Mouse (Mus musculus): ENCODE data around the gene Slc5a5. TPM values are rescaled to one million over a fixed set of nuclear protein-coding genes. Genes with fewer than 3 reads are reported as not detected.
"Not testable (repeated sequence)": the region's sequence is repeated elsewhere in the genome, so short reads cannot be mapped to it uniquely, and the experiment has no call there.

The Slc5a5 gene
- total RNA-seq, 2 experiments from 2014 or later = 0.07 TPM; not detected in 1

DNA sequence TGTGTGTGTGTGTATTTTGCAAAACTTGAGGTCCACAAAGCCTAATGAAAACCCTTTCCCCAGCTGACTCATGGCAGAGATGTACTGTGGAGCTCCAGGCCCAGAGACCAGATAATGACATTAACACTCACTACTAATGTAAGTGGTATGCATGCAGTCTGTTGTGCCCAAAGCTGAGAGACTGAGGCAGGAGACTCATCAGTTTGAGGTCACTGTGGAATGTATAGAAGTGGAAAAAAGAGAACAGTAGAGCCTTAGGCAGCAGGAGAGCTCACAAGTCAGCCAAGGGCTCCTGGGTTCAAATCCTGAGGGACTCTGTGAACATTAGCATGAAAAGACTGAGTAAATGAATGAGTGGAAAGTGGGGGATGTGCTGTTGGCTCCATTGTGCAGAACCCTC lies 11.0 kb upstream of the Slc5a5 start:
- no peak for DNase-seq
- intact Hi-C loops (cut with DNase I) = loop anchor here (10.0 kb wide), 1 partner anchor 301 kb away; no protein-coding TSS in a partner anchor

GRCm38 (mm10) chr8:70903112-70903511 lies 10.6 kb upstream of the Slc5a5 start:
- intact Hi-C loops (cut with DNase I) = loop anchor here (10.0 kb wide), 1 partner anchor 302 kb away; no protein-coding TSS in a partner anchor

DNA sequence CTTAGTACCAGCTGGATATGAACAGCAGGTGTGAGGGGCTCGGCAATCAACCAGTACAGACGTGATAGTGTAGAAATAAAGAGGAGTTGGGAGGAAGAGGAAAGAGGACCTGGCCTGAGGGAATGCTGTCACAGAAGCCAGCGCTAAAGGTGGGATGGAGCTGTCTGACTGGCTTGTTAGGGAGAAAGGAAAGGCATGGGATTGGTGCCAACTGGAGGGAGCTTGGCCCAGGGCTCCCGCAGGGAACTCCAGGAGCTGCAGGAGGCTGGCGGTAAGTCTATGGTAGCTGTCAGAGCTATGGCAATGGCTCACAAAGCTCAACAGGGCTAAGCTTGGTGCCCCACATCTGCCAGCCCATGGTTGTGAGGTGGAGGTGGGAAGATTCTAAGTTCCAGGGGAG lies 9.7 kb upstream of the Slc5a5 start:
- intact Hi-C loops (cut with DNase I) = loop anchor here (10.0 kb wide), 1 partner anchor 303 kb away; no protein-coding TSS in a partner anchor
- no peak for DNase-seq

More at GRCm38 (mm10) chr8:70903112-70903511, 10.6 kb upstream of the Slc5a5 start:
- DNase-seq = no peak

DNA sequence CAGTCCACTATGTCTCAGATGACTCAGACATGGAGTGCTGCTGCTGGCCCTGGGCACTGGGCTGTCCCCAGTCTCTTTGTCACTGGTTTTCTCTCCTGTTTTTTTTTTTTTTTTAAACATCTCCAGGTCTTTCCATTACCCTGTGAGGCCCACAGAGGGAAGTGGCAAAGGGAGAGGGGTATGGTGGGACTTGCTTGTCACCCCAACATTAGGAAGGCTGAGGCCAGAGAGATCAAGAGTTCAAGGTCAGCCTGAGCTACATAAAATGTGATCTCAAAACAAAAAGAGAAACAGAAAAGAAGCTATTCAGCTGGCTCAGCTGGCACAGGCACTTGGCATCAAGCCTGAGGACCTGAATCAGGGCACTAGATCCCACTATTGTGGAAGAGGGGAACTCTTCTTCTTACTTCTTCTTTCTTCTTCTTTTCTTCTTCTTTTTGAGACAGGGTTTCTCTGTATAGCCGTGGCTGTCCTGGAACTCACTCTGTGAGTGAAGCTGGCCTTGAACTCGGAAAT lies 8.4 kb upstream of the Slc5a5 start:
- no peak for DNase-seq
- intact Hi-C loops (cut with DNase I) = loop anchor here (10.0 kb wide), 1 partner anchor 304 kb away; no protein-coding TSS in a partner anchor

GRCm38 (mm10) chr8:70899226-70899625 lies 6.7 kb upstream of the Slc5a5 start:
- intact Hi-C loops (cut with DNase I) = loop anchor here (2.0 to 10.0 kb wide), 2 partner anchors 66 to 586 kb away; partner anchors contain the start of genes Ano8 and Gtpbp3
- DNase-seq = no peak

GRCm38 (mm10) chr8:70898661-70899198 lies 6.2 kb upstream of the Slc5a5 start:
- DNase-seq = no peak
- intact Hi-C loops (cut with DNase I) = loop anchor here (2.0 to 10.0 kb wide), 2 partner anchors 66 to 586 kb away; partner anchors contain the start of genes Ano8 and Gtpbp3

DNA sequence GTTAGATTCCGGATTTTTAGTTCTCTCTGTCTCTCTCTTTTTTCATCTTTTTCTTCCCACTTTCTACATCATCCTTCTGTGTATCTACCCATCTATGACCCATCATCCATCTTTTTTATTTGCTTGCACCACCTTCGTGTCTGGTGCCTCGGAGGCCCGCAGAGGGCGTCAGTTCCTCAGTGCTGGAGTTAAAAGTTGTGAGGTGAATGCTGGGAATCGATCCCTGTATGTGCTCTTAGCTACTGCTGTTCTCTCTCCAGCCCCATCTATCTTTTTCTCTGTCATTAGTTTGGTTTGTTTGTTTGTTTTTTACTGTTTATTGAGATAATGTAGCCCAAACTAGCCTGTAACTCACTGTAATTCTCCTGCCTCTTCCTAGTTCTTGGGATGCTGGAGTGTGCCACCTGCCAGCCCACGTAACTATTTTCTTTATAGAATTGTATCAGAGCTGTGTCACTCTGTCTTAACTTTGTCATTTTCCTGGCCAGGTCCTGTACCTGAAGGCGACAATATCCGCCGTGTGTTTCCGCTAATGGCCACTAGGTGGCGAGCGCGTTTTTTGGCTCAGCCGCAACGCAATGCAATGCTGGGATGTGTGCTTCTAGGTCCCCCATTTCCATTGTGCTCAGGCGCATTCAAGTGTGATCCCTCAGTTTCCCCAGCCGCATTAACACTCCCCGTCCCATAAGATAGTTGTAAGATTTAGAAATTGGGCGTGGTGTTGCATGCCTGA lies 5.3 kb upstream of the Slc5a5 start:
- intact Hi-C loops (cut with DNase I) = loop anchor here (2.0 to 10.0 kb wide), 2 partner anchors 67 to 587 kb away; partner anchors contain the start of genes Ano8 and Gtpbp3
- DNase-seq = peak; percentile 83 to 91

DNA sequence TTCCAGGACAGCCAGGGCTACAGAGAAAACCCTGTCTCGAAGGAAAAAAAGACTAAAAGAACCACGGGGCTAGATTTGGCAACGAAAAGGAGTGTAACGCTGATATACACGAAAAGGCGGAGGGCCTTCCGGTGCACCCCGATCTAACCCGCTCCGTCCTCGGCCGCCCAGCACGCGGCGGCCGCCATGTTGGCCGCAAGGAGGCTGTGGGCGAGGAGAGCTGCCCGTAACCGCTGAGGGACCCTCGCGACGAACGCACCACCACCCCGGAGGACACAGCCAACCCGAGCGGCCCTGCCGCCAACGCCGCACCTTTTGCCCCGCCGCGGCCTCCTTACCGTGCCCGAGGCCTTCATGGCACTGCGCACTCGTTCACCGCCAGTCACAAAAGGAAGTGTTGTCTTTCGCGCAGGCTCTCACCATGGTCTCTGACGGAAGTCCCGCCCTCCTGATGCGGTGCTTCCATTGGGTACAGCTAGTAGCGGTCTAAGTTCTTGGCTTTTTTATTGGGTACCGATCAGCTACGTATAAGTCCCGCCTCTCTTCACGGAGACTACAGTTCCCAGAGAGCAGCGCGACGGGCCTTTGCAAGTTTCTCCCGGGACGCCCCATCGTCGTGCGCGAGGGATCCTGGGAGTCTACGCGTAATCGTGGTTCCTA lies 4.6 kb upstream of the Slc5a5 start, which contains the start of gene Rpl18a:
Gene Rpl18a, minus strand, starts transcription at position 392 of the 660 bp plus-strand sequence.
- DNase-seq = peak; percentile 90 to 93
- intact Hi-C loops (cut with DNase I) = loop anchor here (10.0 kb wide), 1 partner anchor 588 kb away; the partner anchor contains the start of genes Ano8 and Gtpbp3

DNA sequence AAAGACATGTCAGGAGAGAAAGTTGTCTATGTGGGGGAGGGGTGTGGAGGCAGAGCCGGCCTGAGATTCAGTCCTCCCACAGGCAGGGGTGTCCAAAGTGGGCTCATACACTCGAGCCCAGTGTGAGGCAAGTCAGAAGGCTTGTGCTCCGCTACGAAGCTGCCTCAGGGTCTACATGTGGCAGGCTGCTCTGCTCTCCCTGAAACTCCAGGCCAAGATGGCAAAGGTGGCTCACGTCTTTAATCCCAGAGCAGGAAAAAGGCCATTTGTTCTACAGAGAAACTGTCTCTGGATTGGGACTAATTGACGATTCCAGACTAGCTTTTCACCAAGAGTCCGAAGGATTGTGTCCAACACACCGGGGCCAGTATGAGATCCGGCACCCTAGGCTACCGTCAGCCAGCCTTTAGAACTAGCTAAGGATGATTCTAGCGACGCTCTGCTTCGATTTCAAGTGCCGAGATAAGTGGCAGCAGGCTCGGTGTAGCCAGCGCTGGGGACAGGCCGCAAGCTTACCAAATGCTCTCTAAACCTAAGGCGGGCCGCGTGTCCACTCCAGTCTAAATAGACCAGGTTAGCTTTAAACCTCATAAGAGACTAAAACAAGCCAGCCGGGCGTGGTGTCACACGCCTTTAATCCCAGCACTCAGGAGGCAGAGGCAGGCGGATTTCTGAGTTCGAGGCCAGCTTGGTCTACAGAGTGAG lies 3.9 kb upstream of the Slc5a5 start:
- DNase-seq = no peak
- intact Hi-C loops (cut with DNase I) = loop anchor here (10.0 kb wide), 1 partner anchor 588 kb away; the partner anchor contains the start of genes Ano8 and Gtpbp3

DNA sequence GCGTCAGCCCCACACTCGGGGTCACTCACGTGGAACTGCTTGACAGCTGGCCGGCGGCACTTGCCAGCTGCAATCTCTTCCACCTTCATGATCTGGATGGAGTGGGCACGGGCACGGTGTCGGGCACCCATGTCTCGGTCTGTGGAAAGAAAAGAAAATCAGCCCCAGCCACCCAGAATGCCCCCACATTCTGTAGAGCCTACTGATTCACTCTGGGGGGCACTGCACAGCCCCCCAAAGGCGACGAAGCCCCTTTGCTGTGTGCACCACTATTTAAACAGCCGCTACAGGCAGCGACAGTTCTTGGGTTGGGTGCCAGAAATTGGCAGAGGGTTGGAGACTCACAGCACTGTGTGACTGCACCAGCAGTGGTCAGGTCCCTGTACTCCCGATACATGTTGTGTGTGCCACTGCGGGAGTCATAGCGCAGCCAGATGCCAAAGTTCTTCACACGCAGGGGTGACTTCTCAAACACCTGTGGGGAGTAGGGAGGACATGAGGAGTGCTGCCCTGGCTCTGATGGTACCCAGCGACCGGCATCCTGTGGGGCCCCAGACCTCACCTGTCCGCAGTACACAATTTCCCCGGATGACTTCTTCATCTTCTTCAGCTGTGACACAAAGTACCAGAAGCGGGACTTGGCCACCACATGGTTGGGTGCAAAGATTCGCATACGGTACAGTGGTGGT lies 3.2 kb upstream of the Slc5a5 start:
- not testable (repeated sequence) for DNase-seq
- intact Hi-C loops (cut with DNase I) = loop anchor here (10.0 kb wide), 1 partner anchor 589 kb away; the partner anchor contains the start of genes Ano8 and Gtpbp3

GRCm38 (mm10) chr8:70894771-70895545 lies 2.4 kb upstream of the Slc5a5 start:
- intact Hi-C loops (cut with DNase I) = loop anchor here (1.0 to 10.0 kb wide), 2 partner anchors 22 to 590 kb away; partner anchors contain the start of genes Ano8, Ccdc124 and Gtpbp3
- no peak for DNase-seq

DNA sequence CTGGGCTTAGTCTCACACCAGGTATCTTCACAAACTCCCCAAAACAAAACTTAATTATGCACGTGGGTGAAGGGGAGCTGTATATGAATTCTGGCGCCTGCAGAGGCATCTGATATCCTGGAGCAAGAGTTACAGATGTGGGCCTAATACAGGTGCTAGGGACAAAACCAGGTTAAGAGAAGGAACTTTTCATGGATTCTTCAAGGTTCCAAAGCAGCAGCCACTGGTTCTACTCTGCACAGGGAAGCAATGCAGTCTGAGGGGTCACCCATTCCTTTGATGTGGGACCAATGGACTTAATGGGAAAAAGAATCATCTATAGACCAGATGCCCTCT lies 1.8 kb upstream of the Slc5a5 start:
- no peak for DNase-seq
- intact Hi-C loops (cut with DNase I) = loop anchor here (1.0 to 10.0 kb wide), 2 partner anchors 21 to 590 kb away; partner anchors contain the start of genes Ano8, Ccdc124 and Gtpbp3

GRCm38 (mm10) chr8:70893656-70894384 lies 1.3 kb upstream of the Slc5a5 start:
- intact Hi-C loops (cut with DNase I) = loop anchor here (1.0 to 10.0 kb wide), 2 partner anchors 21 to 591 kb away; partner anchors contain the start of genes Ano8, Ccdc124 and Gtpbp3
- peak; percentile 72 to 84 for DNase-seq

DNA sequence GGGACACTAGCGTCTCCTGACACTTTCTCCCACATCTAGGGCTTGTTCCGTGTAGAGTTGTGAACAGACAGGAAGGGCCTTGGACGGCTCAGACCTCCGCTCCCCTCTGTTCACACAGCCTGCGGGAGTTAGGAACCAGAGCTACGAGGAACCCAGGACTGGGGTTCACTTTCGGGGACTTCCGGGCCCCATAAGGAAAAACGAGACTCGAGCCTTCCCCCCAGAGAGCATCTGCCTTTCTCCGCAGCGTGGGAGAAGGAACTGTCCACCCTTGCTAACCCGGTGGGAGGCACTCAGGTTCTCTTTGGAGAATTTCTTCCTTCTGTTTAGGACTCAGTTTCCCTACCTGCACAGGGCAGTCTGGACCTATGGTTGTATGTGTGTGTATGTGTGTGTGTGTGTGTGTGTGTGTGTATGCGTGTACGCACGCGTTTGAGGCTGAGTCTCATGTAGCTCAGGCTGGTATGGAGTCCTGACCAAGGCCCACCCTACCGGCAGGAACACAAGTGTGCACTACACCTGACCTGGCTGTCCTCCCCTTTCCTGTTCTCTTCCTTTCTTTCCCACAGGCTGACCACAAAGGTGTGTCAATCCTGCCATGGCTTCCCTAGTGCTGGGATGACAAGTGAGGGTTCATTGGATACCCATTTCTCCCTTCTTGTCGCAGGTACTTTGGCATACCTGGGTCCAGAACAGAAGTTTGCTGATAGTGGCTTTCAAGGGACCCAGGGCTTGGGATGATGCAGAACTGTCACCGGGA lies 519 bp upstream of the Slc5a5 start:
- intact Hi-C loops (cut with DNase I) = loop anchor here (10.0 kb wide), 1 partner anchor 592 kb away; the partner anchor contains the start of genes Ano8 and Gtpbp3

GRCm38 (mm10) chr8:70891356-70891755 lies 1.2 kb downstream of the Slc5a5 start:
- no peak for DNase-seq
- intact Hi-C loops (cut with DNase I) = loop anchor here (10.0 kb wide), 1 partner anchor 593 kb away; the partner anchor contains the start of genes Ano8 and Gtpbp3

More for the DNA sequence above, 519 bp upstream of the Slc5a5 start:
- no peak for DNase-seq

- DNase-seq = no peak
- intact Hi-C loops (cut with DNase I) = loop anchor here (10.0 kb wide), 1 partner anchor 594 kb away; the partner anchor contains the start of genes Ano8 and Gtpbp3
These were observed 1.9 kb downstream of the Slc5a5 start for GRCm38 (mm10) chr8:70890656-70891055.
